24 mouse cellular contexts compared by ENCODE assay signal in genomic region chr19:40504336-40504735, GRCm38 (mm10). TPM values are rescaled to one million over a fixed set of nuclear protein-coding genes. Genes with fewer than 3 reads are reported as not detected.
DNase-seq lines count a peak whose midpoint lies in the region; ATAC-seq and TF ChIP-seq lines count a peak whose summit lies in the region.
"Had no signal": no experiment of that assay in that cellular context is flagged by ENCODE, and none has a peak within 500 bp of the region (broad histone marks: within the 10 kb centered on the region; RNA-seq: fewer than 3 reads in every experiment).

No protein-coding gene starts in this region.

- H3K4me2 ChIP-seq in lung, postnatal 0 days (replicated peaks; ENCODE audit: low read depth, low read length), result no peak overlapping the region
- peak overlapping the region; percentile 18; the same call in 1 of the 2 replicates for H3K4me2 ChIP-seq in heart, embryonic 13.5 days
- H3K4me2 ChIP-seq: hindbrain, embryonic 13.5 days; kidney, embryonic 15.5 days; lung, embryonic 15.5 days; neural tube, embryonic 12.5 days had no signal

- DNase-seq in gastrocnemius, postnatal 14 days, result peak; percentile 18
- no peak for DNase-seq in gastrocnemius, adult 18-20 months (ENCODE audit: low spot score)
- peak; percentile 25 for DNase-seq in lung, postnatal 0 days (ENCODE audit: low spot score)
- DNase-seq in lung, postnatal 10 days, result no peak
- DNase-seq in heart, postnatal 10 days, result peak; percentile 56 to 69
- DNase-seq in kidney, adult 9 months, result no peak
- DNase-seq in cerebellum, postnatal 4 days (ENCODE audit: low spot score in 2 of 2), result no peak
- DNase-seq: adrenal gland, adult 8-10 months; cerebellum, adult 9-10 months; forebrain, postnatal 0 days; gastrocnemius, postnatal 36 days; liver; right cerebral cortex, postnatal 4 days; thymus, adult 2 months; thymus, postnatal 36 days had no signal

- 61% methylated on average over 7 of the region's 7 CpGs for WGBS in lung, postnatal 0 days
- WGBS in heart, embryonic 13.5 days, result 47% methylated on average over 7 of the region's 7 CpGs

- no peak overlapping the region for H3K4me3 ChIP-seq in lung, postnatal 0 days (ENCODE audit: low read depth, low read length)
- H3K4me3 ChIP-seq in heart, embryonic 13.5 days, result no peak overlapping the region
- H3K4me3 ChIP-seq: erythroblast, embryonic 14.5 days; hindbrain, embryonic 13.5 days; kidney, embryonic 15.5 days; lung, embryonic 15.5 days; neural tube, embryonic 12.5 days had no signal

- ATAC-seq in lung, postnatal 0 days, result peak; percentile 43
- no peak for ATAC-seq in heart, embryonic 13.5 days (ENCODE audit: extremely low read depth, insufficient number of reproducible peaks, low FRiP score, low TSS enrichment)
- ATAC-seq: forebrain, postnatal 0 days; intestine, embryonic 16.5 days; midbrain, embryonic 16.5 days had no signal

- no peak overlapping the region for H3K27ac ChIP-seq in lung, postnatal 0 days (ENCODE audit: low read length)
- H3K27ac ChIP-seq in heart, embryonic 13.5 days (replicated peaks), result peak overlapping the region; percentile 48
- H3K27ac ChIP-seq: hindbrain, embryonic 13.5 days; kidney, embryonic 15.5 days; liver, embryonic 14.5 days; lung, embryonic 15.5 days; neural tube, embryonic 12.5 days had no signal

- no peaks in the 10 kb centered on the region for H3K36me3 ChIP-seq in lung, postnatal 0 days (ENCODE audit: insufficient read depth, low read length)
- peaks cover 27% of the 10 kb centered on the region for H3K36me3 ChIP-seq in heart, embryonic 13.5 days
- H3K36me3 ChIP-seq: kidney, embryonic 15.5 days; lung, embryonic 15.5 days had no signal

- TF ChIP-seq CTCF in lung, postnatal 0 days (IDR thresholded peaks at IDR 0.05), result no peak

- no peak for TF ChIP-seq EP300 in lung, postnatal 0 days (IDR thresholded peaks at IDR 0.05)

- H3K4me1 ChIP-seq in lung, postnatal 0 days (ENCODE audit: insufficient read depth, low read depth, low read length), result 0 out of 2 replicates have a peak, but pooled peaks cover 3% of the 10 kb centered on the region
- peaks cover 58% of the 10 kb centered on the region for H3K4me1 ChIP-seq in heart, embryonic 13.5 days

- H3K27me3 ChIP-seq in lung, postnatal 0 days (replicated peaks; ENCODE audit: insufficient read depth, low read length), result no peaks in the 10 kb centered on the region
- no peaks in the 10 kb centered on the region for H3K27me3 ChIP-seq in heart, embryonic 13.5 days (replicated peaks)
- H3K27me3 ChIP-seq: hindbrain, embryonic 13.5 days; kidney, embryonic 15.5 days; lung, embryonic 15.5 days; neural tube, embryonic 12.5 days had no signal

- no peak overlapping the region for H3K9ac ChIP-seq in lung, postnatal 0 days (replicated peaks; ENCODE audit: low read depth)
- H3K9ac ChIP-seq in heart, embryonic 13.5 days, result 0 out of 2 replicates have a peak overlapping the region, but pooled peaks have one; percentile 10
- H3K9ac ChIP-seq: forebrain, postnatal 0 days; hindbrain, embryonic 13.5 days; kidney, embryonic 15.5 days; liver, embryonic 14.5 days; lung, embryonic 15.5 days; neural tube, embryonic 12.5 days had no signal

- no peaks in the 10 kb centered on the region for H3K9me3 ChIP-seq in lung, postnatal 0 days (ENCODE audit: low read length)
- no peaks in the 10 kb centered on the region for H3K9me3 ChIP-seq in heart, embryonic 13.5 days
- H3K9me3 ChIP-seq: hindbrain, embryonic 13.5 days; kidney, embryonic 15.5 days; lung, embryonic 15.5 days; neural tube, embryonic 12.5 days had no signal

- intact Hi-C loops in gastrocnemius, postnatal 14 days (cut with DNase I; ENCODE audit: low total_unique reads), result no loop called here
- intact Hi-C loops in heart, postnatal 10 days (cut with DNase I), result no loop called here

RNA-seq across cellular contexts. Expression of gene Sorbs1, which starts 9.2 kb away (rescaled TPM):
- total RNA-seq in gastrocnemius, postnatal 14 days (2021), result 100 to 1,000 TPM in 1 of 2 experiments, 10 to 100 TPM in 1; 59.4 to 109 TPM
- total RNA-seq in gastrocnemius, adult 18-20 months (2021), result 100 to 1,000 TPM; 148 to 249 TPM
- polyA plus RNA-seq in lung, postnatal 0 days (2015; fragmentation: Nextera tagmentation; extraction: Ambion mirVana), result 36.4 and 38.7 TPM in 2 replicates
- 65.4 and 74.3 TPM in 2 replicates for polyA plus RNA-seq in heart, embryonic 13.5 days (2015; fragmentation: Nextera tagmentation; extraction: Ambion mirVana)
- total RNA-seq in heart, postnatal 10 days (2021), result 100 to 1,000 TPM; 355 to 547 TPM

Comparison
In these comparisons a context has a peak if more than half of its experiments do, and no peak if none do; other contexts are left out.
1. DNase-seq: peak in gastrocnemius, postnatal 14 days (single experiment), lung, postnatal 0 days (single experiment) and heart, postnatal 10 days (2 of 2); none in gastrocnemius, adult 18-20 months (single experiment), lung, postnatal 10 days (single experiment), kidney, adult 9 months (single experiment) and cerebellum, postnatal 4 days (0 of 2).